Mouse (Mus musculus): ENCODE measurements around the gene Mcm3.
A peak's percentile ranks its signal among the peaks of the same experiment; 100 is the strongest.

Gene Mcm3

DNA sequence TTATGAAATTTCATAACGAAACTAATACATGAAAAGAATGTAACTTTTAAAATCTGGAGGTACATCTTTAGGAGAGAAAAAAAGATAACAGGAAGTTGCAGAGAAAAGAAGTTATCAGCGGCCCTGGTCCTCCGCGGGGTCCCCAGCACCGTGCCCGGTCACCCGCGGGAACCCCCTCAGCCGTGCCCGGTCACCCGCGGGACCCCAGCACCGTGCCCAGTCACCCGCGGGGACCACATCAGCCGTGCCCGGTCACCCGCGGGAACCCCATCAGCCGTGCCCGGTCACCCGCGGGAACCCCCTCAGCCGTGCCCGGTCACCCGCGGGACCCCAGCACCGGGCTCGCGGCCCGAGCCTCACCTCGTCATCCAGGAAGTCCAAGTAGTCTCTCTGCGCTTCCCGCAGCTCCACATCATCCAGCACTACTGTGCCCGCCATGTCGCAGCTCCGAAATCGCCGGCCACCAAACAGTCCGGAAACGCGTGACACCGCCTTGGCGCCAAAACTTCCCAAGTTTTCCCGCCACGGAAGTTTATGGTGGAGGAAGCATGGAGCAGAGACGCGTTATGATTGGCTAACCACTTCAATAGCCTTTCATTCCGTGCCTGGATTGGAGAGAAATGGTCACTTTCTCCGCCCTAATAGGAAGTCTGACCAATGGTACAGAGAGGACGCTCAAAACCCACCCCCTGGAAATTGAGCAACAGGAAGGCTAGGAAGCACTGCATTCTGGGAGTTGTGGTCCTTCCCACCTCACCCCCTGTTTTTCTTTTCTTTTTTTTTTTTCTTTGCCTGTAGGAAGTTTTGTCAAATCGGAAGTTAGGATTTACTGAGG lies at the start of gene Mcm3:
Gene Mcm3, minus strand, starts transcription at position 542 of the 835 bp plus-strand sequence.
- DNase-seq, result peak; percentile 87

DNA sequence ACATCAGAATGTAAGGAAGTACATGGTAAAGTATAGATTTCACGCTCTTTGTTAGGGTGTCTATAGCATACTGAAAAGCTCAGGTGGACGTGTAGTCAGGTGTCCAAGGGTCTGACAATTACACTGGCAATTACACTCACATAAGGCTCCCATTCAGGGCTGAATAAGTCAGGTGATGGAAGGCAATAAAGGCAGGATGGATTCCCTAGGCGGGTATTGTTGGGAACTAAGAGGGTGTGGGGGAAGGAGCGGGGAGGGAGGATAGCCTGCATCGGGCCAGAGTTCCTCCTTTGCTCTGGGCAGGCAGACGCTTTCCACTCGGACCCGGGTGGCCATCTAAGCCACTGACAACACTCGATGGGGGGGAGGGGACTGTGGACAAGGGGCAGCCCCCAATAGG lies 47.9 kb upstream of the Mcm3 start:
- DNase-seq, result no peak

DNA sequence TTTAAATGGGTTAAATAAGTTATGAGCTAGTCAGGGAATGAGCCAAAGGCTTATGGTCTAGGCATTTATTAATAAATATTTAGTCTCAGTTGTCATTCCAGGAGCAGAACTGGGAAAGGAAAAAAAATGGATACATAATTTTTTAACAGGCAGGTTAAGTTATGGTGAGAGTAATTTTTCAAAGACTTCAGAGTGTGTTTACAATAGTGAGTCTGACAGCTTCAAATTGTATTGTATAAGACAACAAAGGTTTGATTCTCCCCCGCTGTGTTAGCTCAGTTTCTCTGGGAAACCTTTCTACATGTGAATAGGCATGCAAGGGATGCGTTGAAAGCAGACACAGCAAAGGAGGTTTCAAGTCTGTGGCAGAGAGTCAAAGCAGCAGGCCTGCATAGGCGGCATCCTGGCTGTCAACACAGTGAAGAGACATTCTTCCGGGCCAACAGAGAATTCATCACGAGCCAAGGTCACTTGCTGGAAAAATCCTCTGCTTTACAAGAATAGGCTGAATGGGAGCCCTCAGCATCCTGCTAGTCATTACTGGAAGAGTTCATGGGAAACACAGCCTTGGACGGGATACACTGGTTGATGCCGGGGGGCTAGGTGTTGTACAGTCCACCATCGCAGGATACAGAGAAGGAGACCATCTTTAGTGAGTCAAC lies 47.3 kb upstream of the Mcm3 start:
- no peak for DNase-seq

DNA sequence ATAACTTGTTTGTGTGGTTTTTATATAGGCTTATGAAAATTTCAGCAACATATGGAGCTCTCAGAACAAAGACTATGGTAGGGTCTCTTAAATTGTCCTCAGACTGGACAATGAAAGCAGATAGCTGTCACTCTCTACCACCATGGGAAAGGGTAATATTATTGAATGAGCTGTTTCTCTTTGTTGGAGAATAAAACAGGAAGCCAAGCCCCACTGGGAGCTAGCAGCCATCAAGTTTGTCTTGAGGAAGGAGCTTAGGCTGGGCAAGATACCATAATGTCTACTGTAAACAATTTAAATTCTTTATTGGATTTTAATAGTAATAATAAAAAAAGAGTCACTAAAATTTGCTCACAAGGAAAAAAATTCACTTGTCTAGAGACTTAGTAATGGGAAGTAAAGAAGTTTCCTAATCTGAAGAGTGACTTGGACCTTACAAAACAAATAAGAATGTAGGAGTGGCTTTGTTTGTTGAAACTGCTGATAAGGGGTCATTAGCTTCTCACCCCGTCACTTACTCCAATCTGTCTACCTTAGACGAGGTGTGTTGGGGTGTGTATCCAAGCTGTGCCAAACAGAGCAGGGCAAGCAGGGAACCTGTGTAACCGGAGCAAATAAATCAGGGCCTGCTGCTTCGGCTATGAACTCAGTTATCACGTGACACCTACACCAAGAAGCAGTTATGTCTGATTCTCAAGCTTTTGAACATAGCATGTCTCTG lies 43.5 kb upstream of the Mcm3 start:
- DNase-seq, result peak; percentile 3

DNA sequence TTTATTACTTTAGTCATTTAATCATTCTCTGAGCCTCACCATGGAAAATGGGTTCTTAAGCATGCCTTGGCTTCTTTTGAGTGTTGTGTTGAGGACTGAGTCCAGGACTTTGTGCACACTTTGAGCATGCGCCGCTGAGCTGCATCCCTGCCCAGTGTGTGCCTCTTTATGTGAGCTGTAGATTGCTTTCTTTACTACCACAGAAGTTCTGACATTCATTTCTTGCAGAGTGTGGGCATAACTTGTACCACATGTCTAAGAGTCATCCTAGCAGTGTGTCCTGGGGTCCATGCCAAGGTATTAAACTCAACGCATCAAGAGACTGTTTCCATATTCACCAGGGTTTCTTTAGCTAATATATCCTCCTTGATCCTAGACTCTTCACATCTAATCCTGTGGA lies 41.8 kb upstream of the Mcm3 start:
- DNase-seq, result no peak

DNA sequence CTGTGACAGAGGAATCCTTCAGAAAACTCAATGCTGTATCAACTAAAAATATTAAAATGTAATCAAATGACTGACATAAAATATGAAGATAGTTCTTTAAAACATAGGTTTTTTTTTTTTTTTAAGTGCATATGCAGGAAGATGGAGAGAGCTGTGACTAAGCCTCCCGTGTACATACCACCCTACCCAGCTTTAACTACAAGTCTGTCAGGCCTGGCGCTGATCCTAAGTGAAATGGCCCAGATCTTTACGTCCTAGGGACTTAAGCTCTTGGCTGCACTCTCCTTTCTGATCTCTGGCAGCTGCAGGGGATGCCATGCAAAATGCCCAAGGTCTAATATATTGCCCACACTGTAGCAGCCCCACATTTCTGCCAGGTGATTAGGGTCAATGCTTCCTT lies 40.7 kb upstream of the Mcm3 start:
- DNase-seq, result no peak

DNA sequence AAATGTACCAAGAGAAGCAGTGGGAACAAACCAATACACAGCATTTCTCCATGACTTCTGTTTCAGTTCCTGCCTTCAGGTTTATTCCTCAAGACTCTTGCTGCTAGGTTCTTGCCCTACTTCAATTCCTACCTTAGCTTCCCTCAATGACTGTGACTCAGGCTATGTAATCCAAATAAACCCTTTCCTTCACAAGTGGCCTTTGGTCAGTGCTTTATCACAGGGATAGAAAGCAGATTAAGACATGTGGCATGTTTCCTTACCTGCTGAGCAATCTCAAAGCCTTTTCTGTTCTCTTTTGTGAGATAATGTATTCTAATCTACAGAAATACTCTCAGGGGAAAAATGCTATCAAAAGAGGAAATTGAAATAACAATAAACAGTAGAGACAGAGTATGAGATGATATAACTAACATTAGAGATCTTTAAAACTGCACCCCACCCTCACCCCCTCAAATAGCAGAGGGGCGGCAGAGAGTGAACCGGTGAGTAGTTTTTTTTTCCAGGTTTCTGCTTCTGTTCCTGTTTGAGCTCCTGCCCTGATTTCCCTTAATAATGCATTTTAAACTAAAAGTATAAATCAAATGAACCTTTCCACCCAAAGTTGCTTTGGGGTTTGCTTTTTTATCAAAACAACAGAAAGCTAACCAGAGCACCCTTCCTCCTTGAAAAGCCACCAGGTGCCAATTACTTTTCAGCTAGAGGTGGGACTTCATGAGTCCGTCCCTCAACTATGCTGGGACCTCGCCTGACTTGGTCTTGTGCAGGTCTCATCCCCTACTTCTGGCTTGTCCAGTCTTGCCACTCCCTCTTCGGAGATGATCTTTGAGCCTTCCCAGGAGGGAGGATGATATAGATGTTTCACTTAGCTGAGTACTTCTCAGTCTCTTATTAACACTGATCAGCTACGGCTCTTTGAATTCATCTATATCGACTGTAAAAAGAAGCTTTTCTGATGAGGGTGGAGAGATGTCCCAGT lies 37.1 kb upstream of the Mcm3 start:
- no peak for DNase-seq

DNA sequence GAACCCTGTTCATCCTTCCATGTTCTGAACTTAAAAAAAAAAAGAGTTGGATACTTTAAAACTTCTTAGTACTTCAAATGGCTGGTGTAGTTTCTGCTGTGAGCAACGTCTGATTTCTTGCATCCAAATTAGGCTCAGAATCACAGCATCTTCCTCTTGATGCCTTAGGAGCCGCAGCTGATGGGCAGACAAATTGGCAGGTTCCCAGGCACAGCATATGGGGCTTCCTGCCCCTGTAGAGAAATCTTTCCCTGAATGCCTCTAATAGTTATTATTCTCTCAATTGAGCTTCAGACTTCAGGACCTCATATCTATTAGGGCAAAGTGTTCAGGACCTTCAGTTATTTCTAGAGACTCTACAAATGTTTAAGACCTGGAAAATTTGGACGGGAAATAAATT lies 19.8 kb upstream of the Mcm3 start:
- no peak for DNase-seq

DNA sequence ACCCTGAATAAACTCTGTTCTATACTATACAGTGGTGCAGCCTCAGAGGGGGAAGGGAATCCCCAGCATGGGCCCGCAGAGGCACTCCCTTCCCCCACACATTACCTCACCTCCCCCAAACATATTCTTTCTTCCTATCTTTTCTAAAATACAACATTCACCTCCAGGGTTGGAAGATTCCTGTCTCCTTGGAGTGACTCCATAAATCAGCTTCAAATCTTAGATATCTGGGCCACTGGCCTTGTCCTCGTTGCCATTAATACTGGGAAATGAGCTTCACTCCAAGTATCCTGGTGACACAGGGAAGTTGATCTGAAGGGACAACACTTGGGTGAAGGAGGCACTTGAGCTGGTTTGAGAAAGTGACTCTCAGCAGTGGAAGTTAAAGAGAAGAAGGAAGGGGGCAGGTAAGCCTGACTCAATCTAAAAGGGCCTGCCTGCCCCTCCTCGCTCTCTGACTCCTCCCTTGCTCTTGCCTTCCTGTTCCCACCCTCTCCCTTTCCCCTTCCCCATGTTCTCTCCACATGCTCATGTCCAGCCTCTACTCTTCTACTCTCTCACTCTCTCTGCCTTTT lies 16.5 kb upstream of the Mcm3 start:
- peak; percentile 9 for DNase-seq

DNA sequence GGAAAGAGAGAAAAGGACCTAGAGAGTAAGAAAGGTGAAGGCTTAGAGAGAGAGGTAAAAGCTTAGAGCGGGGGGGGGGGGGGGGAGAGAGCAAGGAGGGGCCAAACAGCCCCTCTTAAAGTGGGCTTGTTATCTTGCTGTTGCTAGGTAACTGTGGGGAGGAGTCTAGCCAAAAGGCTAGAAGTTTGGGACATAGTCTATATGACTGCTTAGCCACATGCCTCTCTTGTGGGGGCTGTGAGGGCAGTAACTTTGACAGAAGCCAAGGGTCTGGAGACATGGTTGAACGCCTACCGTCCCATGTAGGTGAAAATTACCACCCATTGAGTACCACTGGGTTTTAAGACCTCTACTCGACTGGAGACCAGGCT lies 13.0 kb upstream of the Mcm3 start:
- DNase-seq, result no peak

DNA sequence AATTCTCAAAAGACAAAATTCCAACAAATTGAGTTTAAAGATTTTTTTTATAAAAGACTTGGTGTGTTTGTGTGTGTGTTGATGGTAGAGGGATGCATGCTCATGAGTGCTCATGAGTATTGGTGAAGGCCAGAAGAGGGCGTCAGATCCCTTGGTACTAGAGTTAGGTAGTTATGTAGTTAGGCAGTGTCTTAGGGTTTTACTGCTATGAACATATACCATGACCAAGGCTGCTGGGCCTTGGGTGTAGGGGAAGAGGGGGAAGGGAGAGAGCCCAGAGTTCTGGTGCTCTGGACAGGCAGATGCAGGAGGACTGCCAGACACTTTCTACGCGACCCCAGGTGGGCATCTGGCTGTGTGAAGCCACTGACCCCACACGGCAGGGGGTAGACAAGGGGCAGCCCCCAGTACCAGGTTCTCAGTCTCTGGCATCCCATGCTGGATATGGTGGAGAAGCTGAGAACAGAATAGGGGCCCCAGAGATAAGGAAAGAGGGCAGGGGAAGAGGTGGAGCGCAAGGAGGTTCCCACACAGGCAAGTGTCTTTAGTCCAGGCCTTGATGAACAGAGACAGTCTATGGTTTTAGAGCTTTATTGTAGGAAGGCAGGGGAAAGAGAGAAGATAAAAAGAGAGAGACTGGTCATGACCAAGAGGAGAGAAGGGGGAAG lies 12.5 kb upstream of the Mcm3 start:
- peak; percentile 2 for DNase-seq

DNA sequence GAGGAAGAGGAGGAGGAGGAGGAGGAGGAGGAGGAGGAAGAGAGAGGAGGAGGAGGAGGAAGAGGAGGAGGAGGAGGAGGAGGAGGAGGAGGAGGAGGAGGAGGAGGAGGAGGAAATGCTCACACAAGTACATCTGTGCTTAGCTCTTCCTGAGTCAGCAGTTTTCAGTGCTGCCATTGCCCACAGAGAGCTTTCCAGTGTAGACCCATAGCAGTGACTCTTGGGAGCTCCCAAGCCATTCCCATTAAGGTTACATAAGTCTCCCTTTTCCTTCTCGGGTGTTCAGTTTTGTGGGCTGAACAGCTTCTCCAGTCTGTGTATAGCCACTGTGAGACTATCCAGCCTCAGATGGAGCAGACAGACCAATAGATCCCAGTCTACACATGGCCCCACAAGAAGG lies 10.4 kb upstream of the Mcm3 start:
- no peak for DNase-seq

DNA sequence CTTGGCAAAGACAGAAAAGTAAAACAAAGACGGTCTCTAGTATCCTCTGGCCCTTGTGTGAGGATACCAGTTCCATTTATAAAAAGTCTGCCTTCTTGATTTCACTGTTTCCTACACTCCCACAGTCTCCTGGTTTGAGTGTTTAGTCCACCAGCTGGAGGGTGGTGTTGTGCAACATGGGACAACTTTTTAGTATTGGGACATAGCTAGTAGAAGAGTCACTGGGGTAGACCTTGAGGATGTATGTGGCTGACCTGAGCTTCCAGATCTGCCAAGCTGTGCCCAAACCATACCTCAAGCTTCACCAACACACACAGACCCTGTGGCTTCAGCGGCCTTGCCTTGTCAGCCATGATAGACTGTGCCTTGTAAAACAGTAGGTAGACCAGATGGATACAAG lies 7.9 kb upstream of the Mcm3 start:
- no peak for DNase-seq

DNA sequence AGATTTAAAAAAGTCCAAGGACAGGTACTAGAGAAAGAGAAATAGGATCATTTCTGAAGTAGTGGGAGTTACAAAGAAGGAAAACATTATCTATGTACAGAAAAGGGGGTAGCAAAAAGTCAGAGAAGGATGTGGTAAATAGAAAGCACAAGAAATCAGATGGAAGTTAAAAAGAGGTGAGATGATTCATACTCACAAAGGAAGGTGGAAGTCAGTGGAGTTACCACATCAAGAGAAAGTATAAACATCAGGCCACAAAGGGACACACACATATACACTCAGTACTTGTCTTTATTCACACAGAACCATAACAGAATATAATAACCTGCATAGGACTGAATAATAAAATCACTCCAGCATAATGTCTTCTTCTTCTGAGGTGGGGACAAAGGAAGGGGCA lies 4.9 kb upstream of the Mcm3 start:
- no peak for DNase-seq

DNA sequence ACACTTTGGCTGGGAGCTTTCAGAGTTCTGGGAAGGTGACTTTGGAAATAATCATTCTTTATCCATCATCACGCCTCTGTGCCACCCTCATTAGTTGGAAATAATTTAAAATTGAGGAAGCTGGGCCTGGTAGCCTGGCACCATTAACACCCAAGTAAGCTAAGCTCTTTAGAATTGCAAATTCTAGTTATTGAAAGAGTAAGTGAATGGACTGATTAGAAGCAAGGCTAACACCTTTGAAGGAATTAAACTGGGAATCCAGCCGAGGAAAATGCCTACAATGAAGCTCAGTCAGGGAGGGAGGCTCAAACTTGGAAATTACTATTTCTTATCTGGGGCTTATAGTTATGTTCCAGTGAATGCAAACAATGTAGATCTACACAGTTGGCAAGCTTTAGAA lies 3.8 kb upstream of the Mcm3 start:
- DNase-seq, result no peak

DNA sequence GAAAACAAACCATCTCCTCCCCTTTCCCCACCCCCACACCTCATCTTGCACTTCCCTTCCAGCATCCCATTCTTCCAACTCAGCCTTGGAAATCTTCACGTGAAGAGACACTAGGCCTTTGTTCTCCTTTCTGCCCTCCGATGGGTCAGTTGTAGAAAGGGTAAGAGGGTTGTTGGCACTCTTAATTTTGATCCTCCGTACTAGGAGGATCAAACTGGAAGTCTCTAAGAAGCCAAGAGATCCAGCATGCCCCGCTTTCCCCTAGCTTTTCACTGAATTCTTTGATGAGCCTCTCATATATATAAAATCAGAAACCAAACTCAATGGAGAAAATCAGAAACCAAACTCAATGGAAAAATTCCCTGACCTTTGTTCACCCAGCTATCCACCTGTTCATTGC lies 3.4 kb upstream of the Mcm3 start:
- DNase-seq, result no peak

DNA sequence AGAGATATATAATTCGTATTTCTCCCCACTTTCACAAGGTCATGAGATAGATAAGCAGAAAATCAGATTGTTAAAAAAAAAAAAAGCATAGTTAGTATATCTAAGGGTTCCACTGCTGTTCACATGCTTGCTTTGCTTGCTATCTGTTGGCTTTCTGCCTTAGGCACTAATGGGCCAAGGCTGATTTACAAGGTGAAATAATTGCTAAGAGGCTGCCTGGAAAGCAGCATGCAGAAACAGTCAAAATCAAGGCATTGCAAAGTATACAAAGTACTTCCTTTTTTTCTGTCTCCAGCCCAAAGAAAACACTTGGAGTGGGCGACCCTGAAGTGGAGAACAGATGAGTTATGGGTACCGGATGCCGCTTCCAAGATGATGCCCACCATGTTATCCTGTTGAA lies 847 bp upstream of the Mcm3 start:
- no peak for DNase-seq

DNA sequence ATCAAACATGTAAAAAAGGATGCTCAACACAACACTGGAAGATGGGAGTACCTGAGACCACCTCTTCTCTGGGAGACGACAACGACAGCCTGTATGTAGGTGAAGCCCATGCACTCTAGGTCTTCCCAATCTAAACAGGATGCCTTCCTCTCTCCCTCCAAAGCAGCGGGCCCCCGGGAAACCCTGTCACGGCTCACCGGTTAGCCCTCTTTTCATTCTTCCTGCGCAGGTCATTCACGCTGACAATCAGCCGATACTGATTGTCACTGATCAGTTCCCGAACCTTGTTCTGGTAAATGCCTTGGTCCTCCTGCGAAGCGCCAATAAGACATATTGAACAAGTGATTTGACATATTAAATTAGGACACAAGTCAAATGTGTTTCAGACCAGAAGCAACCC lies 2.5 kb downstream of the Mcm3 start:
- DNase-seq, result no peak

DNA sequence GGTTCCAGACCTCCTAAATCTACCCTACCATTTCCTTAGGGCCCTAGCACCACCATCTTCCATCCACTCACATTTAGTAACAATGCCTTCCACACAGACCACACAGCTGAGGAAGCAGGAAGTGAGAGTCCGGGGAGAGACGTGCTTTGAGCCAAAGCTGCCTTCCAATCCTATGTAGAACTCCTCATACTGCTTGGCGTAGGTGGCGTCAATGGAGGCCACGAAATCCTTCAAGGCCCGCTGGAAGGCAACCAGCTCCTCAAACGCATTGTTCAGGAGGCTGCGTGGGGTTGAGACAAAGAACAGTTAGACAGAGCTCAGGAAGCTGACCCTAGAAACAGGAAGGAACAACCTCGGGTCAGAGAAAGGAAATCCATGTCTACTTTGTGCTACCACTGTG lies 2.9 kb downstream of the Mcm3 start:
- DNase-seq, result no peak

DNA sequence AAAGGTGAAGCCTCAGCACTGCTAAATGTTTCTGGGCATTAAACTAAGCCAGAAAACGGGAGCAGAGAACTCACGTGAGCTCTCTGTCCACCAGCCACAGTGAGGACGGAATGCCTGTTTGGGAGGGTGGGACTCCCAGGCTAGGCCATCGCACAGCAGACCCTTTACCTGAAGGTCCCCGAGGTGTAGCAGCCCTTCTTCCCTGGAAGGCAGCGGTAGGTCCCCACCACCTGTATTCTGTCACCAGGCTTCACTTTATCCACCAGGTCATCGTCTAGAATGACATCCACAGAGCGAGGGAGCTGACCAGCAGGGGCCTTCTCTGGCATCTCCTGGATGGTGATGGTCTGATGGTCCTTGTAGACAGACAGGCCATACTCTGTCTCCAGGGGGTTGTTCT lies 5.6 kb downstream of the Mcm3 start:
- no peak for DNase-seq

DNA sequence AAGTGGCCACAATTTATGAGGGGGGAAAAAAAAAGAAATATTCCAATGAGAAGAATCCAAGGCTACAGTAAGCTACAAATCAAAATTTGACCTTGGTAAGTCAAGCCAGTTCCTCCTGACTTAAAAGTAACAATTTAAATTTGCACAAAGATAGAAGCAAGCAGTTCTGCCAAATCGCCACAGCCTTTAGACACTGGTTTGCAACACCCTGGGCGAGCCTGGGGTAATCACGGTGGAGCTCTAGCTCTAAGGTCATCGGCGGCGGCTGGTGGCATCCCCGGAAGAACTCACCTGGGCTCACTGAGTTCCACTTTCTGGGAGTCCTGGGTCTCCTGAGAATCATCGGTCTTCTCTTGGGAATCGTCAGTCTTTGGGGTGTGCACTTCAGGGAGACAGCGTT lies 15.6 kb downstream of the Mcm3 start:
- no peak for DNase-seq

Measured in lung, postnatal 14 days (tissue).